Mouse (Mus musculus): Measurements from ENCODE around the gene Shc2.

GRCm38 (mm10) chr10:79623950-79624349, 13.8 kb downstream of the Shc2 start:
- TF ChIP-seq CTCF (IDR thresholded peaks at IDR 0.05; ENCODE audit: borderline replicate concordance, insufficient read depth, low read length) (no peak), POLR2A (IDR thresholded peaks at IDR 0.05; ENCODE audit: low read depth, low read length) (no peak)

Data from embryonic fibroblast, embryonic 13.5 days (primary cell).